Mouse (Mus musculus) bone marrow, adult 2 months (tissue): ENCODE measurements around the gene Duoxa2.

ENCODE experiments used
- CTCF ChIP-seq: fragments of 200-500 bp; IDR thresholded peaks from 2 replicates; pipeline ENCODE4 v1.5.1; 2011; ENCODE audit warnings: low read length, control low read depth; ENCODE audit not compliant: control insufficient read depth, insufficient read depth
- POLR2A ChIP-seq: fragments of 200-500 bp; IDR thresholded peaks from 2 replicates; pipeline ENCODE4 v1.6.1; 2011; ENCODE audit warnings: low read depth, mild to moderate bottlenecking, control low read depth, low read length, borderline replicate concordance; ENCODE audit not compliant: control insufficient read depth

DNA sequence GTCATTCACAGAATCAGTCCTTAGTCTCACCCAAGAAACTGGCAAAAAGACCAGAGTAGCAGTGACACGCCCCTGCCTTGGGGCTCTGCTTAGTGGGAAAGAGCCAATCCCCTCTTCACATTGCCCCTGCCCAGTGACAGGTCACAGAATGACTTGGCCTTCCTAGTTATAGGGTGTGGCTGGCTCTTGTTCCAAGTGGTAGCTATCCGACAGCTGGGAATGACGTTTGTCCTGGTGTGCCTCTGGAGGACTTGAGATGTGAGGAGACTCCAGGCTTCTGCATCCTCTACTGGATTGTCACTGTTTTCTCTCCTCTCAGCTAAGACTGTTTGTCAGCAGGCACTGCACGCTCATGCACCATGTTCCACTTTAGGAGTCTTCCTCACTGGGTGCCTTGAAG, 18.7 kb downstream of the Duoxa2 start:
- TF ChIP-seq CTCF (no peak), POLR2A (no peak)
